Mouse (Mus musculus) forebrain, embryonic 14.5 days (tissue): ENCODE measurements around the gene Agbl3. TPM values are rescaled to one million over a fixed set of nuclear protein-coding genes. Genes with fewer than 3 reads are reported as not detected.

Experiments used
- ATAC-seq: fragments of 200-750 bp; cut with Nextera tagmentation; 2 replicates; pipeline ENCODE4 v1.8.0; 2017; ENCODE audit warnings: mild to moderate bottlenecking, moderate library complexity
- DNase-seq: peaks from one replicate; pipeline ENCODE4 v3.0.0-alpha.2; 2015; ENCODE audit warnings: low spot score
- H3K27ac ChIP-seq: fragments of 300-500 bp; sonication (generic); 2 replicates; pipeline ENCODE4 v1.5.1; 2014; ENCODE audit warnings: low read depth, mild to moderate bottlenecking, control low read depth, low read length, moderate library complexity
- H3K27me3 ChIP-seq: fragments of 300-500 bp; sonication (generic); replicated peaks from 2 replicates; pipeline ENCODE4 v1.6.1; 2014; ENCODE audit warnings: low read length, control low read depth, mixed read lengths; ENCODE audit not compliant: control insufficient read depth, insufficient read depth
- H3K36me3 ChIP-seq: fragments of 300-500 bp; sonication (generic); 2 replicates; pipeline ENCODE4 v1.6.1; 2014; ENCODE audit warnings: low read length, control low read depth; ENCODE audit not compliant: control insufficient read depth, insufficient read depth
- H3K4me1 ChIP-seq: fragments of 300-500 bp; sonication (generic); 2 replicates; pipeline ENCODE4 v1.6.1; 2014; ENCODE audit warnings: antibody characterized with exemption, low read length, control low read depth; ENCODE audit not compliant: control insufficient read depth, insufficient read depth
- H3K4me2 ChIP-seq: fragments of 300-500 bp; sonication (generic); 2 replicates; pipeline ENCODE4 v1.6.1; 2014; ENCODE audit warnings: mild to moderate bottlenecking, control low read depth, low read length
- H3K4me3 ChIP-seq: fragments of 300-500 bp; sonication (generic); 2 replicates; pipeline ENCODE4 v1.5.1; 2014; ENCODE audit warnings: low read depth, low read length, control low read depth
- H3K9ac ChIP-seq: fragments of 300-500 bp; sonication (generic); 2 replicates; pipeline ENCODE4 v1.6.1; 2014; ENCODE audit warnings: mild to moderate bottlenecking, low read length, control low read depth, moderate library complexity
- H3K9me3 ChIP-seq: fragments of 300-500 bp; sonication (generic); replicated peaks from 2 replicates; pipeline ENCODE4 v1.6.1; 2016; ENCODE audit warnings: low read length, control low read depth, mixed read lengths; ENCODE audit not compliant: control insufficient read depth
- WGBS: fragments of 180-500 bp; shearing (Covaris S2); extraction: QIAGEN DNeasy Blood & Tissue Kit; methylation state at CpG from one replicate; pipeline ENCODE4 v1.1.7; 2014; 5-methylcytosine and 5-hydroxymethylcytosine counted together
- polyA plus RNA-seq: library from polyadenylated mRNA; unstranded; fragments of >200 nt; fragmentation: Nextera tagmentation; extraction: Ambion mirVana; gene quantifications from 2 replicates; pipeline ENCODE4 v1.2.1, GENCODE M21; 2014

Gene Agbl3
- polyA plus RNA-seq, 1 experiment from 2014 or later: 8.2 TPM

DNA sequence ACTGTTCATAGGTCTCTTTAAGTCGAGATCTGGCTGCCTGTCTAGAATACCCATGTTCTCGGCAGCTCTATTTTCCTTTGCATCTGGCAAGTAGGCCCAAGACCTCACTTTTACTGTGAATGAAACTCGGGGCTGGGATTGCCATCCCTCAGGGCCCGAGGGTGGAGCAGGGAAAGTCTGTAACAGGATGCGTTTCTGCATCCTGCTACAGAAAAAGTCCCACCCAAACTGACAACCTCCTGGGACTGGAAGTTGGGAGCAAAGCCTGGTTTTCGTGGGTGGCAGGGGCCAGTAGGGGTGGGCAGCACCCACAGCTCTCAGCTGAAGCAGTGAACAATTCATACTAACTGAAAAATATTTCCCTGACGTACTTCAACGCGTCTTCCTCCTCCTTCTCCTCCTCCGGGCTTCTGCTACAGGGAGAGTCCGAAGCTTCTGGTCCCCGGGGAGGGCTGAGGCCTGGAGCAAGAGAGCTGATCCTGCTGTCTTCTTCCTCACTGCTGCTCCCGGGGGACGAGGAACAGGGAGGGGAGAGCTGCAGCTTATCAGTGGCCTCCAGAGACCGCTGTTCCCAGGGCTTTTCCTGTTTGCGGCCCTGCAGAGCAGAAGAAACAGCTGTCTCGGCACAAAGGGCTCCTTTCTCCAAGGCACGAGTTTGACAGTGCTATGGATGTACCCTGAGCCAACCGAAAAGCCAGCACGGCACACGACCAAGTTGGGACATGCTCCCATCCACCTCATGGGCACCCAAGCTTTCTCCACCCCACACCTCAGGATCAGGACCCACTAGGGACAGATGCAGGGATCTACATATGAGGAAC is 94.1 kb downstream of the Agbl3 start:
- no peak overlapping the region for H3K4me2 ChIP-seq
- ATAC-seq (no peak), DNase-seq (no peak)
- H3K9me3 ChIP-seq: no peaks in the 10 kb centered on the region
- peaks cover 5% of the 10 kb centered on the region; the same call in 1 of the 2 replicates for H3K36me3 ChIP-seq
- H3K9ac ChIP-seq: no peak overlapping the region
- H3K4me1 ChIP-seq: peaks cover 10% of the 10 kb centered on the region; the same call in 1 of the 2 replicates
- 84% methylated on average over 21 of the region's 21 CpGs for WGBS
- no peaks in the 10 kb centered on the region for H3K27me3 ChIP-seq
- no peak overlapping the region for H3K4me3 ChIP-seq
- no peak overlapping the region for H3K27ac ChIP-seq

DNA sequence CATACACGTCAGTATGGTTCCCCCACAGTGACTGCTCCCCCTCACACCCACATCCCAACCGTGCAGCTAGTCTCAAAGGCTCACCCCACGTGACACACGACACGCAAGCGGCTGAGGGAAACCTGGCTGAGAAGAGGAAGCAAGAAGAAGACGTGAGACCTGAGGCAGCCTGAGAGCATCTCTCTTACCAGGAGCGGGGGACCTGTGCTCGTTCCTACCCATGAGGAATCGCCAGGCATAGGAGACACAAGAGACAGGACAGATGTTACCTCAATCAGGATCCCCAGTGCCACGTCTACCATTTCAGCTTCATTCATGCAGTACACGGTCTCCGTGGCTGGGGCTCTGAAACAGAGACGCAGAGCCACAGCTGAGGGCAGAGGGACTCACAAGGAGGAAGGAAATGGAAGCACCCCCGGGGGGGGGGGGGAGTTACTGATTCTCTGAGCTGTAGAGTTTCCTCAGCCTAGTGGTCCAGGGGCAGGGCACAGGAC is 95.1 kb downstream of the Agbl3 start:
- Histone ChIP-seq H3K36me3 (peaks cover 8% of the 10 kb centered on the region; the same call in 1 of the 2 replicates), H3K27me3 (no peaks in the 10 kb centered on the region), H3K4me2 (no peak overlapping the region), H3K4me3 (no peak overlapping the region), H3K27ac (no peak overlapping the region), H3K9me3 (no peaks in the 10 kb centered on the region), H3K9ac (no peak overlapping the region), H3K4me1 (peaks cover 10% of the 10 kb centered on the region; the same call in 1 of the 2 replicates)
- 92% methylated on average over 15 of the region's 15 CpGs for WGBS
- ATAC-seq (no peak), DNase-seq (no peak)

DNA sequence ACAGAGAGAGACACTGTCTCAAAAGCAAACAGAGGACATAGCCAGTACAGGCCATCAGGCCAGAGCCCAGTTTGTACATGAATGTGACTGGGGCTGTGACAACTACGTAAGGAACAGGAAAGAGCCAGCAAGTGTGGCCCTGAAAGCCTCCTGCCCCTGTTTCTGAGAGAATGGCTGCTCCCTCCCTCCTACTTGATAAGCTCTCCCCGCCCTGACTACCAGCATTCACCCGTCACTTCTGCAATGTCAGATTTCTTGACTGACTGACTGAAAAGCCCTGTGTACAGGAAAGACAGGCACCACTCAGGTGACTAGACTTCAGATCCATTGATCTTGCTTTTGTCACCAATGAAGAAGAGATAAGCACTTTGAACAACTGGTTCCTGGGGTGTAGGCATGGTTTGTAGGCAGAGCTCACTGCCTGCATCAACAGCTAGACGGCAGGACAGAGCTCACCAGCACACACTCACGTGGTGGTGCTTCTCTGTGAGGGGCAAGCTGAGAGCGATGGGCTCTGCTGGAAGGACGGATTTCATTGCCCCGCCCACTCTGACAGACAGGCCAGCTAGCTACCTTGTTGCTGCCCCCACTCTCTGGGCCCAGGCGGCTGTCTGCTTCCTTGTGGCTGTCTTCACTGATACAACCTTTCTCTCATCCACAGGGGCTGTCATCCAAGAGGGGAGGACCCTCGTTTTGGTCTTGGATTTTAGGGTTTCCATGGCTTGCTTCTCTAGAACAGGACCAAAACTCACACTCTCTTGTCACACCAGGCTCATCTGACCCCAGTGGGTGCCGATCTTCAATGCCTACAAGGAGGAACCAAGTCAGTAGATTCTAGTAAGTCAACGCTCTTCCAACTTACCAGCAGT is 96.0 kb downstream of the Agbl3 start:
- Histone ChIP-seq H3K9me3 (no peaks in the 10 kb centered on the region), H3K4me3 (no peak overlapping the region), H3K27ac (no peak overlapping the region), H3K36me3 (peaks cover 16% of the 10 kb centered on the region; the same call in 1 of the 2 replicates), H3K4me1 (peaks cover 10% of the 10 kb centered on the region; the same call in 1 of the 2 replicates), H3K4me2 (peak overlapping the region; percentile 75; the same call in 1 of the 2 replicates), H3K9ac (peak overlapping the region; percentile 89), H3K27me3 (no peaks in the 10 kb centered on the region)
- WGBS: 57% methylated on average over 12 of the region's 12 CpGs
- no peak for DNase-seq
- ATAC-seq: no peak

DNA sequence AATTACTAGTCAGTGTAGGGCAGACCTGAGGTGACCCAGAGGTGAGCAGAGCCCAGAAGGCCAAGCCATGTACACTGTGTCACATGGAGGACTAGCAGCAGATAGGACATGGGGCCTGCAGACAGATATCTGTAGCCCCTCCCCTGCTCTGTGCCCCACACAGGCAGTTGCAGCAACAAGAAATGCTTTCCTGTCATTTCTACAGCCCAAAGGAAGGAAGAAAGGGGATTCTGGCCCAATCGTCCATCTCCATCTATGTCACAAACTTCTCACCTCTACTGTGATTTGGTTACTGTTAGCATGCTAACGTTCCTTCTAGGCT is 96.6 kb downstream of the Agbl3 start:
- Histone ChIP-seq H3K4me1 (peaks cover 10% of the 10 kb centered on the region; the same call in 1 of the 2 replicates), H3K9ac (peak overlapping the region; percentile 89), H3K27me3 (no peaks in the 10 kb centered on the region), H3K9me3 (no peaks in the 10 kb centered on the region), H3K27ac (no peak overlapping the region), H3K36me3 (peaks cover 16% of the 10 kb centered on the region; the same call in 1 of the 2 replicates), H3K4me3 (peak overlapping the region; percentile 66), H3K4me2 (peak overlapping the region; percentile 75)
- WGBS: 33% methylated on average over 2 of the region's 2 CpGs
- no peak; the same call in 1 of the 2 replicates for ATAC-seq
- DNase-seq: no peak

DNA sequence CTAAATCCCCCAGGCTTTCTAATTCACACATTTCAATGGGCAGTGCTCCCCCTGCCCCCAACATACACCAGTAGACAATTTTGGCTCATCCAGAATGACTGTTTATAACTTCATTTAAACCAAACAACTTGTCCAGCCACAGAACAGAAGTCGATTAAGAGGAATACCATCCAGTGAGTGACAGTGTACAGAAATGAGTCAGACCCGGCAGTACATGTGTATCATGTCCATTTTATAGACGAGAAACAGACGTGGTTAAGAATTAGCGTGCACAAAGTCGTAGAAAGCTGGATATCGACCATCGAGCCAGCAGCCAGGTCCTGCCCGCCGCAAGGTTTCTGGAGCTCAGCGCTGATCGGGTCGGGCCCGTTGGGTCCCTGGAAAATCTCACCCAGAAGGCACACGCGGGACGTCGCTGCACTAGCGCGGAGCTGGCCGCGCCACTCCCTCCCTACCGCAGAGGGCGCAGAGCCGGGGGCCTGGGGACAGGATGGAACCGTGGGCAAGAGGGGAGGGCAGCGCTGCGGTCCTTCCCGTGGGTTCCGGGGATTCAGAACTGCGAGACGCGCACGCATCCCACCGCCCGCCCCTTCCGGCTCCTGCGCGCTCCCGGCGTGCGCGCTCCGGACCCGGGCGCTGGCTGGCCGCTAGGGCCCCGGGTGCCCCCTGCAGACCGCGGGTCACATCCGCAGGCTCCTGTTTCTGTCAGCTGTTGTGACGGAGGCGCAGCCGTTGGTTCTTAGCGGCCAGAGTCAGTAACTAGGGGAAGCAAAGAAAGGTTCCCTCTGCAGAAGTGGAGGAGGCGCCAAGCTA is 97.5 kb downstream of the Agbl3 start, which contains the start of gene Cyren:
Gene Cyren (minus strand): TSS at position 552 of the 813 bp plus-strand sequence.
- peak; percentile 93 for DNase-seq
- peak within 1 kb of the TSS; percentile 89 for H3K27ac ChIP-seq
- H3K9ac ChIP-seq: peak within 1 kb of the TSS; percentile 89
- peak within 1 kb of the TSS; percentile 75 for H3K4me2 ChIP-seq
- H3K36me3 ChIP-seq: peaks cover 24% of the 10 kb centered on the region; the same call in 1 of the 2 replicates
- H3K9me3 ChIP-seq: no peaks in the 10 kb centered on the region
- ATAC-seq: peak; percentile 96
- H3K4me3 ChIP-seq: peak within 1 kb of the TSS; percentile 66
- H3K4me1 ChIP-seq: peaks cover 10% of the 10 kb centered on the region; the same call in 1 of the 2 replicates
- under 1% methylated on average over 50 of the region's 56 CpGs for WGBS
- no peaks in the 10 kb centered on the region for H3K27me3 ChIP-seq

DNA sequence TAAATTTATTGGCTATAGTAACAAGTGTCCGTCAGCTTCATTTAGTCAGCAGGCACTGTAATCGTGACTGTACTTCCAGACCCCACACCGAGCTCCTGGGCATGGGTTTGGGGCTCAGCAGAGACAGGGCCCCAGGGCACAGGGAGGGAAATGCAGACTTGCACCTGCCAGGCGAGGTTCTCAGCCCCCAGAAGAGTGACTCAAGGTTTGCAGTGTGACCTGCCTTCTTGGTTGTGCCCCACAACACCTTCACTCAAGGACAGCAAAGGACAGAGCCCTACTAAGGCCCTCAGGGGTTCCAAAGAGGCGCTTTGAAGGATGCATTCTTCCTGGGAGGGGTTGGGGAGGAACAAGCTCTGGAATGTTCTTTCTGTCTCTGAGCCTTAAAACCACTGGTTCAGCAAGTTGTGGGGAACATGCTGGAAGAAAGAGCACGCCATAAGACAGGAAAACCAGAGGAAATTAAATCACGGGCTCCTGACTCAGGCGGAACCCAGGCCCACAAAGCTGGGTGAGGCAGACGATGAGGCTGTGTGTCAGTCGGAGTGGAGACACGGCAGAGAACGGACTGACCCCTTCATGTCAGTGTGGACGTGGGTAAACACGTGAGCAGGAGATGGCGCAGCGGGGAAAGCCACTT is 99.0 kb downstream of the Agbl3 start:
- Histone ChIP-seq H3K4me3 (no peak overlapping the region), H3K27ac (no peak overlapping the region), H3K9ac (no peak overlapping the region), H3K36me3 (peaks cover 25% of the 10 kb centered on the region), H3K27me3 (no peaks in the 10 kb centered on the region), H3K9me3 (no peaks in the 10 kb centered on the region), H3K4me2 (no peak overlapping the region), H3K4me1 (peaks cover 10% of the 10 kb centered on the region; the same call in 1 of the 2 replicates)
- WGBS: 90% methylated on average over 16 of the region's 16 CpGs
- ATAC-seq (no peak), DNase-seq (no peak)

DNA sequence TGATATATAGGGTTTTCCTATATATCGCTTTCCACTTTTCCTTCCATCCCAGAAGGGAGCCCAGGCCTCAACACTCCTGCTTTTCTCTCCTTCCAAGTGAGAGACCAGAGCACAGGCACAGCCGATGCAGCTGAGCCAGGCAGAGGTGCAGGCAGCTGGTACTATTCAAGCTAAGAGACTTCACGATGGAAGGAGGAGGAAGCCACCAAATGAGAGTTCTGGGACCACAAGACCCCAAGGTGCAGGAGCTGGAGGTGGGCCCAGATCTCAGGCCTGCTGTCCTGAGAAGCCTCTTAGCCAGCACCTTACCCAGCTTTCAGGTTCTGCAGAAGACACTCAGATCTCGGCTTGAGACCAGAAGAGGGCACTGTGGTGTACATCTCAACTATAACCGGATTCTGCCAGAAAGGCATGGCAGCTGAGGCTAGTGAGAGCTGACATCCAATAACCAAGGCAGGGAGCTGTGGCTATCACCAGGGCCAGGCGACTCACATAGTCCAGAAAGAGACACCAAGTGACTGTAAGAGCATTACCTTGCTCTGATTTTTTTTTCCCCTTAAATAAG is 99.8 kb downstream of the Agbl3 start:
- H3K4me3 ChIP-seq: no peak overlapping the region
- no peak overlapping the region for H3K4me2 ChIP-seq
- no peak overlapping the region for H3K27ac ChIP-seq
- DNase-seq (peak; percentile 61), ATAC-seq (no peak)
- H3K27me3 ChIP-seq: no peaks in the 10 kb centered on the region
- peaks cover 10% of the 10 kb centered on the region; the same call in 1 of the 2 replicates for H3K4me1 ChIP-seq
- peaks cover 28% of the 10 kb centered on the region for H3K36me3 ChIP-seq
- H3K9me3 ChIP-seq: no peaks in the 10 kb centered on the region
- H3K9ac ChIP-seq: no peak overlapping the region
- WGBS: 61% methylated on average over 6 of the region's 6 CpGs
